Mouse (Mus musculus) MEL (cell line): ENCODE data around the gene Cdk5r2.

Source experiments
- ELF1 ChIP-seq: IDR thresholded peaks from 2 replicates; pipeline ENCODE4 v1.6.1; 2014; ENCODE audit warnings: low read depth, mild to moderate bottlenecking, inconsistent platforms, low read length, improper control_type of control experiment, moderate library complexity
- HCFC1 ChIP-seq: IDR thresholded peaks from 2 replicates; pipeline ENCODE4 v1.6.1; 2012; ENCODE audit warnings: low read depth, mild to moderate bottlenecking, inconsistent platforms, low read length, improper control_type of control experiment, moderate library complexity
- MAX ChIP-seq: IDR thresholded peaks from 2 replicates; pipeline ENCODE4 v1.6.1; 2011; ENCODE audit warnings: low read length, improper control_type of control experiment
- MAZ ChIP-seq: IDR thresholded peaks from 2 replicates; pipeline ENCODE4 v1.6.1; 2012; ENCODE audit warnings: low read depth, mild to moderate bottlenecking, inconsistent platforms, low read length, improper control_type of control experiment
- MXI1 ChIP-seq: IDR thresholded peaks from 2 replicates; pipeline ENCODE4 v1.6.1; 2011; ENCODE audit warnings: mild to moderate bottlenecking, low read depth, low read length, improper control_type of control experiment
- POLR2A ChIP-seq, 2 experiments: IDR thresholded peaks; 2 replicates each; pipeline ENCODE4 v1.6.1; 2011 to 2012; ENCODE audit warnings: low read length in 2 of 2, mild to moderate bottlenecking in 2 of 2, control low read depth in 1 of 2, improper control_type of control experiment in 1 of 2, low read depth in 1 of 2, moderate library complexity in 1 of 2; ENCODE audit not compliant: control insufficient read depth in 1 of 2, insufficient read depth in 1 of 2, poor library complexity in 1 of 2
- POLR2AphosphoS2 ChIP-seq: IDR thresholded peaks from 2 replicates; pipeline ENCODE4 v1.6.1; 2011; ENCODE audit warnings: low read length, improper control_type of control experiment
- RCOR1 ChIP-seq: IDR thresholded peaks from 2 replicates; pipeline ENCODE4 v1.6.1; 2012; ENCODE audit warnings: low read depth, mild to moderate bottlenecking, inconsistent platforms, low read length, improper control_type of control experiment
- ZKSCAN1 ChIP-seq: IDR thresholded peaks from 2 replicates; pipeline ENCODE4 v1.6.1; 2012; ENCODE audit warnings: low read depth, mild to moderate bottlenecking, inconsistent platforms, low read length, improper control_type of control experiment, moderate library complexity
- ZNF384 ChIP-seq: IDR thresholded peaks from 2 replicates; pipeline ENCODE4 v1.6.1; 2012; ENCODE audit warnings: low read depth, mild to moderate bottlenecking, inconsistent platforms, low read length, improper control_type of control experiment

- TF ChIP-seq HCFC1 = no peak
- no peak for TF ChIP-seq MAX
- TF ChIP-seq MXI1 = no peak
- no peak for TF ChIP-seq MAZ
- no peak for TF ChIP-seq RCOR1
- TF ChIP-seq ZKSCAN1 = no peak
- TF ChIP-seq ELF1 = no peak
- no peak for TF ChIP-seq ZNF384
- no peak for TF ChIP-seq POLR2AphosphoS2
- TF ChIP-seq POLR2A (IDR thresholded peaks at IDR 0.05; ENCODE audit: control insufficient read depth in 1 of 2, insufficient read depth in 1 of 2, low read depth in 1 of 2, low read length in 2 of 2, poor library complexity in 1 of 2) = no peak
These were observed 49.3 kb upstream of the Cdk5r2 start for GRCm38 (mm10) chr1:74805340-74805835.
